Mouse (Mus musculus): ENCODE measurements around the gene Ckmt2.

Ckmt2 gene

GRCm38 (mm10) chr13:91876741-91877349 lies at the start of gene Ckmt2:
Gene Ckmt2, minus strand, starts transcription at chr13:91876885.
- DNase-seq (ENCODE audit: extremely low spot score), result no peak

GRCm38 (mm10) chr13:91921010-91921409 lies 44.3 kb upstream of the Ckmt2 start:
- no peak for DNase-seq (ENCODE audit: extremely low spot score)

- no peak for DNase-seq (ENCODE audit: extremely low spot score)
Observed at GRCm38 (mm10) chr13:91918764-91919163, 42.1 kb upstream of the Ckmt2 start.

GRCm38 (mm10) chr13:91917835-91918234 lies 41.1 kb upstream of the Ckmt2 start:
- no peak for DNase-seq (ENCODE audit: extremely low spot score)

- no peak for DNase-seq (ENCODE audit: extremely low spot score)
Observed at GRCm38 (mm10) chr13:91916308-91916707, 39.6 kb upstream of the Ckmt2 start.

- DNase-seq (ENCODE audit: extremely low spot score), result peak; percentile 2
Observed at GRCm38 (mm10) chr13:91915582-91916239, 39.0 kb upstream of the Ckmt2 start.

GRCm38 (mm10) chr13:91915192-91915581 lies 38.5 kb upstream of the Ckmt2 start:
- peak; percentile 4 for DNase-seq (ENCODE audit: extremely low spot score)

- DNase-seq (ENCODE audit: extremely low spot score), result no peak
Observed at GRCm38 (mm10) chr13:91911652-91912051, 35.0 kb upstream of the Ckmt2 start.

- DNase-seq (ENCODE audit: extremely low spot score), result no peak
Observed at GRCm38 (mm10) chr13:91911211-91911610, 34.5 kb upstream of the Ckmt2 start.

GRCm38 (mm10) chr13:91908202-91908980 lies 31.7 kb upstream of the Ckmt2 start:
- peak; percentile 69 for DNase-seq (ENCODE audit: extremely low spot score)

- DNase-seq (ENCODE audit: extremely low spot score), result no peak
Observed at GRCm38 (mm10) chr13:91906338-91906737, 29.7 kb upstream of the Ckmt2 start.

- no peak for DNase-seq (ENCODE audit: extremely low spot score)
Observed at GRCm38 (mm10) chr13:91896476-91896875, 19.8 kb upstream of the Ckmt2 start.

- no peak for DNase-seq (ENCODE audit: extremely low spot score)
Observed at GRCm38 (mm10) chr13:91893132-91893531, 16.4 kb upstream of the Ckmt2 start.

GRCm38 (mm10) chr13:91890031-91890619 lies 13.4 kb upstream of the Ckmt2 start:
- DNase-seq (ENCODE audit: extremely low spot score), result no peak

- DNase-seq (ENCODE audit: extremely low spot score), result no peak
Observed at GRCm38 (mm10) chr13:91884714-91885386, 8.2 kb upstream of the Ckmt2 start.

- peak; percentile 54 for DNase-seq (ENCODE audit: extremely low spot score)
Observed at GRCm38 (mm10) chr13:91881837-91882480, 5.3 kb upstream of the Ckmt2 start.

GRCm38 (mm10) chr13:91880256-91880655 lies 3.6 kb upstream of the Ckmt2 start:
- no peak for DNase-seq (ENCODE audit: extremely low spot score)

GRCm38 (mm10) chr13:91877996-91878395 lies 1.3 kb upstream of the Ckmt2 start:
- DNase-seq (ENCODE audit: extremely low spot score), result no peak

GRCm38 (mm10) chr13:91877350-91877749 lies 665 bp upstream of the Ckmt2 start:
- no peak for DNase-seq (ENCODE audit: extremely low spot score)

GRCm38 (mm10) chr13:91875581-91875980 lies 1.1 kb downstream of the Ckmt2 start:
- DNase-seq (ENCODE audit: extremely low spot score), result no peak

- no peak for DNase-seq (ENCODE audit: extremely low spot score)
Observed at GRCm38 (mm10) chr13:91874565-91874964, 2.1 kb downstream of the Ckmt2 start.
